Mouse (Mus musculus): ENCODE measurements around the gene Aldh1l1.
A peak's percentile ranks its signal among the peaks of the same experiment; 100 is the strongest.

The Aldh1l1 gene

GRCm38 (mm10) chr6:90553682-90554081, 67.5 kb downstream of the Aldh1l1 start:
- DNase-seq = no peak

GRCm38 (mm10) chr6:90556534-90557058, 70.4 kb downstream of the Aldh1l1 start:
- no peak for DNase-seq

GRCm38 (mm10) chr6:90557077-90557476, 70.8 kb downstream of the Aldh1l1 start:
- no peak for DNase-seq

- DNase-seq = no peak
These were observed 71.8 kb downstream of the Aldh1l1 start for GRCm38 (mm10) chr6:90557829-90558693.

- no peak for DNase-seq
These were observed 74.3 kb downstream of the Aldh1l1 start for GRCm38 (mm10) chr6:90560390-90561058.

- DNase-seq = no peak
These were observed 75.1 kb downstream of the Aldh1l1 start for GRCm38 (mm10) chr6:90561234-90561781.

- DNase-seq = no peak
These were observed 78.0 kb downstream of the Aldh1l1 start for GRCm38 (mm10) chr6:90564240-90564639.

GRCm38 (mm10) chr6:90565357-90566215, 79.4 kb downstream of the Aldh1l1 start:
- no peak for DNase-seq

- DNase-seq = no peak
These were observed 81.3 kb downstream of the Aldh1l1 start for GRCm38 (mm10) chr6:90567486-90567885.

GRCm38 (mm10) chr6:90567928-90568327, 81.7 kb downstream of the Aldh1l1 start:
- DNase-seq = no peak

- DNase-seq = no peak
These were observed 82.5 kb downstream of the Aldh1l1 start for GRCm38 (mm10) chr6:90568721-90569120.

- DNase-seq = no peak
These were observed 83.6 kb downstream of the Aldh1l1 start for GRCm38 (mm10) chr6:90569736-90570383.

- no peak for DNase-seq
These were observed 84.2 kb downstream of the Aldh1l1 start for GRCm38 (mm10) chr6:90570392-90570791.

GRCm38 (mm10) chr6:90575261-90575715, 89.1 kb downstream of the Aldh1l1 start:
- DNase-seq = peak; percentile 79

- no peak for DNase-seq
These were observed 91.9 kb downstream of the Aldh1l1 start for GRCm38 (mm10) chr6:90578174-90578573.

GRCm38 (mm10) chr6:90582331-90582730, 96.1 kb downstream of the Aldh1l1 start:
- DNase-seq = no peak

GRCm38 (mm10) chr6:90588113-90588512, 101.9 kb downstream of the Aldh1l1 start:
- DNase-seq = no peak

- no peak for DNase-seq
These were observed 104.5 kb downstream of the Aldh1l1 start for GRCm38 (mm10) chr6:90590707-90591106.

- no peak for DNase-seq
These were observed 108.7 kb downstream of the Aldh1l1 start for GRCm38 (mm10) chr6:90594972-90595371.

GRCm38 (mm10) chr6:90597060-90597459, 110.8 kb downstream of the Aldh1l1 start:
- DNase-seq = no peak

- DNase-seq = peak; percentile 75
These were observed 111.4 kb downstream of the Aldh1l1 start for GRCm38 (mm10) chr6:90597592-90597991.

GRCm38 (mm10) chr6:90598197-90598596, 112.0 kb downstream of the Aldh1l1 start:
- no peak for DNase-seq

Measured in cerebellum, adult 11 months (tissue).